Mouse (Mus musculus): Measurements from ENCODE around the gene Spata13.

DNA sequence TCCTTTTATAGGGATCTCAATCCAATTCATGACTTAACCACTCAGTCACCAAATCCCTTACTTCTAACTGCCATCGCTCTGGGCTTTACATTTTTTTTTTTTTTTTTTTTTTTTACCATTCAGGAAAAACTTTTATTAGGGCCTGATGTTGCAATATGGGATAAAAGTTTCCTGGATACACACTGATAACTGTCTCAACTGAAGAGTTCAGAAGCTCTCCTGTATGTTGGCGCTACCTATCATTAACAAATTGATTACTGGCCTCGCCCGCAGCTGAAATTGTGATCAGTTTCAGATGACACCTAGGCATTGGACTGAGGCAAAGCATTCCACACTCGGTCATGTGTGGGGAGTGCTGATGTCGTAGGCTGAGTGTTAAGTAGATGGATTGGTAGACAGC lies 7.3 kb downstream of the Spata13 start:
- TF ChIP-seq POLR2A (IDR thresholded peaks at IDR 0.05; ENCODE audit: borderline replicate concordance, low read depth, low read length) (no peak), CTCF (IDR thresholded peaks at IDR 0.05; ENCODE audit: low read depth, low read length) (no peak)
